Comparison of ENCODE assay signal across 9 mouse cellular contexts in the genomic region with DNA sequence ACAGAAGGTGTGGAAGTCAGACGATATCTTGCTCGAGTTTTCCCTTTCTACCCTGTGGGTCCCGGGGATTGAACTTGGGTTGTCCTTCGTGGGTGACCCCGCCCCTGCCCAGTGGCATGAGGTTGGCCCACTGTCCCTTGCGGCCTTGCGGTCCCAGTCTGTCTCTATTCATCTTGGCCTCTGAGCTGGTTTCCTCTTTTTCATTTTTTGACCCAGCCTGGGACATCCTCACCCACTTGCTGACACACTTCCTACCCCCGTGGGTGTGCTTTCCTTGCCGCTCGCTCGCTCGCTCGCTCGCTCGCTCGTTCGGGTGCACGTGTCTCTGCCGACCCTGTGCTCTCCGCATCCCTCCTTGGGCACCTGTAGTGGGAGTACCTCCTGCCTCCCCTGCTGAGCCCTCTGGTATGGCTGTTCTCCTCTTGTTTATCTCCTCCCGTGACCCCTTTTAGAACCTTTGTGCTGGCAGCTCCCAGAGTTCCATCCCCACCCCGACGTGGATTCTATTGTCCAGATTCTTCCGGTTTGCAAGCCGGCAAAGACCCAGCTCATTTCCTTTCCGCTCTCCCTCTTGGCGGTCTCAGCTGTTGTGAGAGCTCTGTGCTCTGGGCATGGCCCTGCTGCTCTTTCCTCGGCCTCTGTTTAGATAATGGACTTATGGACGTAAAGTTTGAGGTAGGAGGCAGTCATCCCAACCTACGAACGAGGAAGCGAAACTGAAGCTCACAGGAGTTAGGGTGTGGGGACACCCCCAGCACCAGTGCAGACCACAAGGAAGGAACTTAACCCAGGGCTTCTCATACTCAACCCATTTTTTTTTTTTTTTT. TPM values are rescaled to one million over a fixed set of nuclear protein-coding genes. Genes with fewer than 3 reads are reported as not detected.
A peak's percentile ranks its signal among the peaks of the same experiment; 100 is the strongest.
DNase-seq lines count a peak whose midpoint lies in the region; ATAC-seq and TF ChIP-seq lines count a peak whose summit lies in the region.
"Had no signal": no experiment of that assay in that cellular context is flagged by ENCODE, and none has a peak within 500 bp of the region (broad histone marks: within the 10 kb centered on the region; RNA-seq: fewer than 3 reads in every experiment).

No protein-coding gene starts in this region.

- H3K27me3 ChIP-seq in cerebellum, adult 2 months (ENCODE audit: control insufficient read depth, insufficient read depth, low read length), result no peaks in the 10 kb centered on the region
- no peaks in the 10 kb centered on the region for H3K27me3 ChIP-seq in E14TG2a.4 (ENCODE audit: insufficient read depth, low read length)
- H3K27me3 ChIP-seq in heart, embryonic 15.5 days, result no peaks in the 10 kb centered on the region
- no peaks in the 10 kb centered on the region for H3K27me3 ChIP-seq in liver, embryonic 11.5 days (replicated peaks; ENCODE audit: control insufficient read depth, insufficient read depth, low read length)
- H3K27me3 ChIP-seq in stomach, embryonic 15.5 days (replicated peaks), result no peaks in the 10 kb centered on the region

- peaks cover 57% of the 10 kb centered on the region for H3K4me1 ChIP-seq in cerebellum, adult 2 months (ENCODE audit: control insufficient read depth, insufficient read depth, low read length)
- peaks cover 64% of the 10 kb centered on the region for H3K4me1 ChIP-seq in E14TG2a.4 (replicated peaks; ENCODE audit: low read depth, low read length)
- H3K4me1 ChIP-seq in heart, embryonic 15.5 days (replicated peaks), result peaks cover 59% of the 10 kb centered on the region
- peaks cover 43% of the 10 kb centered on the region for H3K4me1 ChIP-seq in liver, embryonic 11.5 days (replicated peaks; ENCODE audit: control insufficient read depth, insufficient read depth, low read length)
- H3K4me1 ChIP-seq in stomach, embryonic 15.5 days, result peaks cover 33% of the 10 kb centered on the region

- peak overlapping the region; percentile 54 for H3K27ac ChIP-seq in cerebellum, adult 2 months (ENCODE audit: insufficient read depth, low read length)
- peak overlapping the region; percentile 93 for H3K27ac ChIP-seq in heart, embryonic 15.5 days
- peak overlapping the region; percentile 23; the same call in 1 of the 2 replicates for H3K27ac ChIP-seq in liver, embryonic 11.5 days (ENCODE audit: low read depth, low read length)
- H3K27ac ChIP-seq in stomach, embryonic 15.5 days, result peak overlapping the region; percentile 69

- H3K9me3 ChIP-seq in E14TG2a.4 (ENCODE audit: low read length), result no peaks in the 10 kb centered on the region
- H3K9me3 ChIP-seq in heart, embryonic 15.5 days (replicated peaks), result no peaks in the 10 kb centered on the region
- H3K9me3 ChIP-seq in liver, embryonic 11.5 days (ENCODE audit: control insufficient read depth, low read length), result no peaks in the 10 kb centered on the region
- H3K9me3 ChIP-seq in stomach, embryonic 15.5 days, result no peaks in the 10 kb centered on the region

- no peak overlapping the region for H3K9ac ChIP-seq in heart, embryonic 15.5 days
- H3K9ac ChIP-seq in liver, embryonic 11.5 days (ENCODE audit: low read depth, low read length), result peak overlapping the region; percentile 25; the same call in 1 of the 2 replicates
- no peak overlapping the region for H3K9ac ChIP-seq in stomach, embryonic 15.5 days

- TF ChIP-seq CTCF in cerebellum, adult 2 months (IDR thresholded peaks at IDR 0.05; ENCODE audit: borderline replicate concordance, insufficient read depth, low read depth, low read length), result no peak
- no peak for TF ChIP-seq CTCF in E14TG2a.4 (conservative IDR thresholded peaks at IDR 0.05; ENCODE audit: low read length)

- WGBS in cerebellum, adult 2 months, result 69% methylated on average over 32 of the region's 32 CpGs
- WGBS in heart, embryonic 15.5 days, result 64% methylated on average over 32 of the region's 32 CpGs
- WGBS in liver, embryonic 11.5 days, result 55% methylated on average over 32 of the region's 32 CpGs
- WGBS in stomach, embryonic 15.5 days, result 75% methylated on average over 32 of the region's 32 CpGs

- TF ChIP-seq POLR2A in cerebellum, adult 2 months (IDR thresholded peaks at IDR 0.05; ENCODE audit: borderline replicate concordance, insufficient read depth, low read length), result no peak

- intact Hi-C loops in left cerebral cortex, postnatal 36 days (cut with DNase I), result no loop called here

- no peaks in the 10 kb centered on the region; the same call in 1 of the 2 replicates for H3K36me3 ChIP-seq in E14TG2a.4 (ENCODE audit: insufficient read depth, low read length)
- no peaks in the 10 kb centered on the region; the same call in 1 of the 2 replicates for H3K36me3 ChIP-seq in heart, embryonic 15.5 days
- H3K36me3 ChIP-seq in liver, embryonic 11.5 days (ENCODE audit: control insufficient read depth, insufficient read depth, low read length), result peaks cover 3% of the 10 kb centered on the region; the same call in 1 of the 2 replicates
- no peaks in the 10 kb centered on the region for H3K36me3 ChIP-seq in stomach, embryonic 15.5 days

- DNase-seq in cerebellum, adult 2 months, result no peak
- no peak for DNase-seq in cerebellum, postnatal 4 days (ENCODE audit: low spot score in 2 of 2)
- peak; percentile 42 for DNase-seq in liver, embryonic 11.5 days (ENCODE audit: low spot score)
- no peak for DNase-seq in embryo, embryonic 10 days (ENCODE audit: low spot score)
- DNase-seq in left cerebral cortex, postnatal 36 days (ENCODE audit: low spot score in 2 of 2), result no peak

- peak overlapping the region; percentile 38; the same call in 1 of the 2 replicates for H3K4me2 ChIP-seq in heart, embryonic 15.5 days
- H3K4me2 ChIP-seq in liver, embryonic 11.5 days, result peak overlapping the region; percentile 44
- peak overlapping the region; percentile 36 for H3K4me2 ChIP-seq in stomach, embryonic 15.5 days

- ATAC-seq in heart, embryonic 15.5 days (replicated peaks; ENCODE audit: insufficient number of reproducible peaks, insufficient read depth, low FRiP score, low read depth), result peak; percentile 25; the same call in 1 of the 2 replicates
- ATAC-seq in liver, embryonic 11.5 days (replicated peaks; ENCODE audit: low FRiP score), result peak; percentile 35; the same call in 1 of the 2 replicates
- no peak for ATAC-seq in stomach, embryonic 15.5 days (ENCODE audit: insufficient read depth, low FRiP score, low read depth)

- H3K4me3 ChIP-seq in cerebellum, adult 2 months (replicated peaks; ENCODE audit: insufficient read depth, low read depth, low read length), result no peak overlapping the region
- peak overlapping the region; percentile 69 for H3K4me3 ChIP-seq in E14TG2a.4 (replicated peaks; ENCODE audit: low read length)
- peak overlapping the region; percentile 9; the same call in 1 of the 2 replicates for H3K4me3 ChIP-seq in heart, embryonic 15.5 days
- peak overlapping the region; percentile 14; the same call in 1 of the 2 replicates for H3K4me3 ChIP-seq in liver, embryonic 11.5 days (ENCODE audit: low read depth, low read length)
- no peak overlapping the region for H3K4me3 ChIP-seq in stomach, embryonic 15.5 days (replicated peaks)

RNA-seq across cellular contexts. Expression of a gene that starts 9.8 kb away (rescaled TPM):
- 194 and 240 TPM in 2 replicates for polyA plus RNA-seq in cerebellum, adult 2 months (2012; rRNA removed)
- polyA plus RNA-seq in heart, embryonic 15.5 days (2015; fragmentation: Nextera tagmentation; extraction: Ambion mirVana), result 33.5 and 46.2 TPM in 2 replicates
- polyA plus RNA-seq in liver, embryonic 11.5 days (2014; fragmentation: Nextera tagmentation; extraction: Ambion mirVana), result 12.4 and 14.0 TPM in 2 replicates
- polyA plus RNA-seq in stomach, embryonic 15.5 days (2015; fragmentation: Nextera tagmentation; extraction: Ambion mirVana), result 37.0 and 43.0 TPM in 2 replicates
- total RNA-seq in left cerebral cortex, postnatal 36 days (2021), result 10 to 100 TPM; 15.1 to 24.7 TPM

RNA-seq across cellular contexts. Expression of a gene that starts 31.8 kb away (rescaled TPM):
- 114 and 122 TPM in 2 replicates for polyA plus RNA-seq in cerebellum, adult 2 months (2012; rRNA removed)
- 20.9 TPM in 2 replicates for polyA plus RNA-seq in heart, embryonic 15.5 days (2015; fragmentation: Nextera tagmentation; extraction: Ambion mirVana)
- polyA plus RNA-seq in liver, embryonic 11.5 days (2014; fragmentation: Nextera tagmentation; extraction: Ambion mirVana), result 14.8 and 15.2 TPM in 2 replicates
- polyA plus RNA-seq in stomach, embryonic 15.5 days (2015; fragmentation: Nextera tagmentation; extraction: Ambion mirVana), result 21.7 and 26.6 TPM in 2 replicates
- 10 to 100 TPM; 19.7 to 51.7 TPM for total RNA-seq in left cerebral cortex, postnatal 36 days (2021)

RNA-seq across cellular contexts. Expression of a gene that starts 43.0 kb away (rescaled TPM):
- 478 and 485 TPM in 2 replicates for polyA plus RNA-seq in cerebellum, adult 2 months (2012; rRNA removed)
- polyA plus RNA-seq in heart, embryonic 15.5 days (2015; fragmentation: Nextera tagmentation; extraction: Ambion mirVana), result 925 and 1,001 TPM in 2 replicates
- polyA plus RNA-seq in liver, embryonic 11.5 days (2014; fragmentation: Nextera tagmentation; extraction: Ambion mirVana), result 2,436 and 2,466 TPM in 2 replicates
- 1,425 and 1,562 TPM in 2 replicates for polyA plus RNA-seq in stomach, embryonic 15.5 days (2015; fragmentation: Nextera tagmentation; extraction: Ambion mirVana)
- total RNA-seq in left cerebral cortex, postnatal 36 days (2021), result 100 to 1,000 TPM; 173 to 213 TPM

RNA-seq across cellular contexts. Expression of a gene that starts 48.8 kb away (rescaled TPM):
- 39.3 and 40.9 TPM in 2 replicates for polyA plus RNA-seq in cerebellum, adult 2 months (2012; rRNA removed)
- 20.9 and 28.8 TPM in 2 replicates for polyA plus RNA-seq in heart, embryonic 15.5 days (2015; fragmentation: Nextera tagmentation; extraction: Ambion mirVana)
- 51.0 and 55.6 TPM in 2 replicates for polyA plus RNA-seq in liver, embryonic 11.5 days (2014; fragmentation: Nextera tagmentation; extraction: Ambion mirVana)
- 34.9 and 36.4 TPM in 2 replicates for polyA plus RNA-seq in stomach, embryonic 15.5 days (2015; fragmentation: Nextera tagmentation; extraction: Ambion mirVana)
- total RNA-seq in left cerebral cortex, postnatal 36 days (2021), result 10 to 100 TPM; 61.2 to 69.0 TPM

RNA-seq across cellular contexts. Expression of a gene that starts 50.2 kb away (rescaled TPM):
- not detected in 2 replicates for polyA plus RNA-seq in cerebellum, adult 2 months (2012; rRNA removed)
- 0.32 and 0.52 TPM in 2 replicates for polyA plus RNA-seq in heart, embryonic 15.5 days (2015; fragmentation: Nextera tagmentation; extraction: Ambion mirVana)
- polyA plus RNA-seq in liver, embryonic 11.5 days (2014; fragmentation: Nextera tagmentation; extraction: Ambion mirVana), result 0.89 and 1.2 TPM in 2 replicates
- 12.0 and 15.4 TPM in 2 replicates for polyA plus RNA-seq in stomach, embryonic 15.5 days (2015; fragmentation: Nextera tagmentation; extraction: Ambion mirVana)
- total RNA-seq in left cerebral cortex, postnatal 36 days (2021), result not detected
- total RNA-seq: left cerebral cortex, postnatal 25 days had no signal

Comparison
In these comparisons a context has a peak if more than half of its experiments do, and no peak if none do; other contexts are left out.
1. H3K27ac ChIP-seq: peak in every context shown above with its lines; median percentile 93 in heart, embryonic 15.5 days; 69 in stomach, embryonic 15.5 days; 54 in cerebellum, adult 2 months; 23 in liver, embryonic 11.5 days.
2. H3K4me3 ChIP-seq: peak in E14TG2a.4 (single experiment), heart, embryonic 15.5 days (single experiment) and liver, embryonic 11.5 days (single experiment); none in cerebellum, adult 2 months (single experiment) and stomach, embryonic 15.5 days (single experiment).
3. Peak in every context shown above with its lines, with median percentiles within 50 percentile points of each other: H3K4me2 ChIP-seq.